Mouse (Mus musculus): ENCODE results near the gene Txnl4b.

- TF ChIP-seq CTCF (IDR thresholded peaks at IDR 0.05; ENCODE audit: insufficient read depth, low read length) (peak; percentile 75), POLR2A (IDR thresholded peaks at IDR 0.05; ENCODE audit: borderline replicate concordance, extremely low read depth, low read depth, low read length) (no peak)
These were observed 29.0 kb upstream of the Txnl4b start for GRCm38 (mm10) chr8:109536703-109537102.
